Mouse (Mus musculus) left cerebral cortex, adult 9 months (tissue): Measurements from ENCODE around the gene Lonp1.
"Not testable (repeated sequence)": the region's sequence is repeated elsewhere in the genome, so short reads cannot be mapped to it uniquely, and the experiment has no call there.

Experiments used
- DNase-seq, 2 experiments: peaks; one replicate each; pipeline ENCODE4 v3.0.0; 2022; ENCODE audit warnings: low spot score in 2 of 2

Gene Lonp1

DNA sequence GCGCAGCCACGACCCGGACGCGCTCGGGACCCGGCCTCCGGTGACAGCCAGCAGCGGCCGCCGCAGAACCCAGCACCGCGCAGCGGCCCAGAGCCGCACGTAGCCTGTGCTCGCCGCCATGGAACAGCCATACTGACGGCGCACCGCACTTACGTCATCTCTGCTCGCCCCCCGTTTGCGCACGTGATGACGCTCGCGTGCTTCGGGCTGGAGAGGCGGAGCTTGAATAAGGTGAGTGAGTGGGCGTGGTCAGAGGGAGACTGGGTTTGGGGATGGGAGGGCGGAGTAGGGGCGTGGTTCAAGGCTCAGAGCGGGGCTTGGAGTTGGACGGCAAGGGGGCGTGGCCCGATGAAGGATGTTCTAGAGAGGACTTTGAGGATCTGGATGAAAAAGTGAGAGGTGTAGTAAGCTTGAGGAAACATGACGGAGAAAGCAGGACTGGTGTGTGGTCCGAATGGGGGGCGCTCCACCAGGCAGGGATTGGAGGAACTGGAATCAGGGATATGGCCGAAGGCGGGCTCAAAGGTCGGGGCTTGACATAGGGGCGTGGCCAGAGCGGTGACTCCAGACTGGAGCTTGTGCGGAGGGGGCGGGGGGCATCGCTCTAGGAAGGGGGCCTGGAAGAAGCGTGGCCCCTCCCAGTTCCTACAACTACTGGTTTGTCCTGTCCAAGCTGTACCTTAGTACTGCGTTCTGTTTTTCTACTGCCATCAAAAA lies at the start of gene Lonp1:
Lonp1 (minus strand) TSS at position 134 of the 717 bp plus-strand sequence.
- peak; percentile 91 to 97 for DNase-seq

DNA sequence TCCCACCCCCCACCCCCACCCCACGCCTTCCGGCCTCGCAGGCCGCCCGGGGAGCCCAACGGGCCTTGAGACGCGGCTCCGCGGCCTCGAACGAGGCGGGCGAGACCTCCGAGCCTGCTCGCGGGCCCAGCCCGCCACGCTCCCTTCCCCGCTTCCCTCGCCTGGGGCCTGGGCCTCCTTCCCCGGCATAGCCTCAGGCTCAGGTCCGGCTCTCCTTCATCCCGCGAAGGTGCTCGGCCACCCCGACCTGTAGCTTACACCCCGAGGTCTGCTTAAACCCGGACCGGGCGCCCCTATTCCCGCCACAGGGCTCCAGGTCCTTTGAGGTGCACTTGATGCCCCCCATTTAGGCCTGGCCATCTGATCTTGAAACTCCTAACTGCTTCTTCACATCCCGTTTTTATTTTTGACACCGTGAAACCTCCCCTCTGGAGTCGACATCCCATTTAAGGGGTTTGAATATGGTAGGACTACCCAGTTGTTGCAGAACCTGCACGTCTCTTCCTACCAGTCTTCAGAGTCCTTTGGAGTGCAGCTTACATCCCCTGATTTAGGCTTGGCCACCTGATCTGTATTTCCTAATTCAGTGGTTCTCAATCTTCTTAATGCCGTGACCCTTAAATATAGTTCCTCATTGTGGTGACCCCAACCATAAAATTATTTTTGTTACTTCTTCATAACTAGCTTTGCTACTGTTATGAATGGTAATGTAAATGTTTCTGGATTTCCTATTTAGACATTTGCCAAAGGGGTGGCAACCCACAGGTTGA lies 47.1 kb upstream of the Lonp1 start:
- DNase-seq = no peak

DNA sequence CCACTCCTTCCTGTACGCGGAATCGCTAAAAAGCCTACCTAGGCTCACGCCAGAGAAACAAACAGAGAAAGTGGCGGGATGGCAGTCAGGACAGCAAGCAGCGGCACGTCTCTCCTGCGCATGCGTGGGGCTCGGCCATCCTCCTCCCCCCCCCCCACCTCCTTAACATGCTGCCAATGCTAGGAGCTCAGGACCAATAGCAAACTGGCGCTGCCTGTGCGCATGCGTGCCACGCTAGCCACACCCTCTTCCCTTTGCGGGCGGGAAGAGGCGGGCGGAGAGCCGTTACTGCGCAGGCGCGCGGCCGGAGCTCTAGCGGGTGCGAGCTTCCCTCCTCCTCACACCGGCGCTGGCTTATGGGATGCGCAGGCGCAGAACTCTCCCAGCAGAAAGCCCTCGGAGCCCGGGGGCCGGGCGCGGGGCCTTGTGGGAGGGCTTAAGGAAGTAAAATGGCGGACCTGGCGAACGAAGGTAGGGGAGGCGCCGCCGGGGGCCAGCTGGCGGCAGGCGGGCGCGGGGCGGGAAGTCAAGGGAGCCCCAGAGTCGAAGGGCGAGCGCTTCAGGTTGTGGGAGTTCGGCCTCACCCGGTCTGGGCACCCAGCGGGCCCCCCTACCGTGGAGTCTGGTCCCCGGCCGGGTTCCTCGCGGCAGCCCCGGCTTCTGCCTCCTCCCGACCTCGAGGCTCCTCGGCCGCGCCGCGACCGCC lies 46.4 kb upstream of the Lonp1 start, which contains the start of gene Ranbp3:
Ranbp3 (plus strand) TSS at position 354 of the 706 bp plus-strand sequence.
- DNase-seq = peak; percentile 98 to 99

DNA sequence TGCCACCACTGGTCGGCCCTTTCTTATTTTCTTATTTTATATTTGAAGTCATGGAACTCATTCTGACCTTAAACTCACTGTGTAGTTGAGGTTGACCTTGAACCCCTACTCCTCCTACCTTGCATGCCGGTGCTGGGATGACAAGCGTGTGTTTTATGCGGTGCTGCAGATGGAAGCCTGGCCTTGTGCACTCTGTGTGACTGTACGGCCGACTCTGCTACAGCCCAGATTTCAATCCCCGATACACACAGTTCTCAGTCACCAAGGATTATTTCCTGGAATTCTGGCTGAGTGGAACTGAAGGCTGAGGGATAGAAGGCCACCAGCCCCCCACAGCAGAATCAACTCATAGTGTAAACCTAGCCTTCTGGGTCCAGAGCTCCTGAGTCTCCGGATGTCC lies 43.1 kb upstream of the Lonp1 start:
- no peak for DNase-seq

DNA sequence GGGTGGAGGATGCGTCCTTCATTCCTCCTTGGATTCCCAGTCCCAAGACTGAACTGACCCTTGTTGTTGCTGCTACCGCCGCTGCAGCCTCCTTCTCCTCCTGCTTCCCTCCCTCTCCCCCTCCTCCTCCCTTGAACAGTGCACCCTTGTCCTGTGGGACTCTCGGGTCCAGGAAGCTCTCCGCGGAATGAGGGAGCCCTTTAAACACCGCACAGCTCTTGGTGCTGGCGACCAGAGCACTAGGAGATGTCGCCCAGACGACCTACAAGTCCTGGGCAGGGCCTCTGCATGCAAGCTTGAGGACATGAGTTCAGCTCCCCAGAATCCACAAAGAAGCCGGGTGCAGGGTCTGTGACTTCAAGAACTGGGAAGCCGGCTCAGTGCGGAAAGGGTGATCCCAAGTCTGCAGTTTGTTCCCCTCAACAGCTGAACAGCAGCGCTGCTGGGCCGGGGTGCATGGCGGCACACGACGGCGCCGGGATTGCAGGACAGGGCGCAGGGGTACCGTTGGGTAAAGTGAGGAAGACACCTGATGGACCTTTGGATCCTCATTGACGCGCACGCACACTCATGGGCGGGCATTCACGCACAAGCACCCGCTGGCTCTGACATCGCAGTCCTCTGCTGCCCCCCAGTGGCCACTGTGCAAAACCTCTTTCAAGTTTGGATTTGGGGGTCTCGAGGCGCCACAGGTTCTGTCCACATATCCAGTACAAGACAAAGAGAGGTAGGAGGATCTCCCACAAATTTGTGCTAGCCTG lies 41.9 kb upstream of the Lonp1 start:
- peak in 1 of 2 experiments; percentile 72 for DNase-seq

DNA sequence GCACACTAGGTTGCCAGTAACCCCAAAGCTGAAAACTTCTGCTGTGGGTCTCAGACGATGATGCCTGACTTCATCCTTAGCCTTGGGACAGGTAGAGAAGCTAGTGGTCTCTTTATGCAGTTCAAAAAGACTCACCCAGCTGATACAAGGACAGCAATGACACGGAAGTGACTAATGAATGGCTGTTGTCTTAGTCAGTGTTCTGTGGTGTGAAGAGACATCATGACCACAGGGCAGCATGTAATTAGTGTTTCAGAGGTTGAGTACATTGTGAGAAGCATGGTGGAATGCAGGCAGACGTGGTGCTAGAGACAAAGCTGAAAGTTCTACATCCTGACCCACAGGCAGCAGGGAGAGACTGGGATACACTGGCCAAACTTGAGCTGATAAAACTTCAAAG lies 40.9 kb upstream of the Lonp1 start:
- no peak for DNase-seq

DNA sequence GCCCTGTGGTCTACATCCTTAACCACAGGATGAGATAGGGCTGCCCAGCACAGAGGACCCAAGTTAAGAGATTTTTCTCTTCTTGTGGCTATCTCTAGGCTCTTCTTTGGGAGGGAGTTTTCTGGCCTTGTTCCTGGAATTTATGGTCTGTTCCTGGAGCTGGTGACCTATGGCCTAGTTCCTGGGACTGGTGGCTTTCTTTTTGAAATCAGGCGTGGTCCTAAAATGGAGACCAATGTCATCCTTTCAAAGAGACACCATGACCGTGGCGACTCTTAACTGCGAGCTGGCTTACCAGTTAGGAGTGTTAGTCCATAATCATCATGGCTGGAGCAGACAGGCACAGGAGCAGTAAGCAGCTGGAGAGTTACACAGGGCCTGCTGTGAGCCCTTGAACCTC lies 39.7 kb upstream of the Lonp1 start:
- DNase-seq = no peak

DNA sequence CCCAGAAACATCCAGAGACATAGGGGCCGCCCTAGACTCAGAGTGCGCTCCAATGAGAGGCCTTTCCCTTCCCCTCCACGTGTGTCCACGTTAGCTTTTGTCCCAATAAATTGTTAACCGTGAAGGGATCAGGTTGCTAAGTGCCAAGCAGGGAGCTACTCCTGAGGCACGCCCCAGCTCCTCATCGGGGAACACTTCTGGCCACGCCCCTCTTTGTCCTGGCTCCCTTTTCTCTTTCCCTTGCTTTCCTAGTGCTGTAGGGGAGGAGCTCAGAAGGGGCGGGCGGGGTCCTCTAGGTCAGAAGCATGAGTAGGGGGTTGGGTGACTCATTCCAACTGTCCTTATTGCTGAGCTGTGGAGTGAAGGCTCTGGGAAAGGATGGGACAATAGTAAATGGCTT lies 37.6 kb upstream of the Lonp1 start:
- DNase-seq = no peak

DNA sequence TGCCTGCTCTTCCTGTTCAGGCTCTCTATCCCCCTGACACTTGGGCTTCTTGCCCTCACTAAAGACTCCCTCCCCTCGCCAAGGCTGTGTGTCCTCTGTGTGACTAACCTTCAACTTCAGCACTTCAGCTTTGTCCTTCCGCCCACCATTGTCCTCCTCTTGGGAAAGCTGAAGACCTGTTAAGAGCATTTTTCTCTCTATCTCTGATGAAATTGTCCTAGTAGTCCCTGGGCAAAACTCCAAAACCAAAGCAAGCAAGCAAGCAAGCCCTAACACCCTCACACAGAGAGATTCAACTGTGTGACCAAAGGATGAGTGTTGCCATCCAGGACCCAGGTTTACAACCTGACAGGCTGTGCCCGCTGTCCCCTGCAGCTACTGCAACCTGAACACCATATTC lies 37.0 kb upstream of the Lonp1 start:
- no peak for DNase-seq

DNA sequence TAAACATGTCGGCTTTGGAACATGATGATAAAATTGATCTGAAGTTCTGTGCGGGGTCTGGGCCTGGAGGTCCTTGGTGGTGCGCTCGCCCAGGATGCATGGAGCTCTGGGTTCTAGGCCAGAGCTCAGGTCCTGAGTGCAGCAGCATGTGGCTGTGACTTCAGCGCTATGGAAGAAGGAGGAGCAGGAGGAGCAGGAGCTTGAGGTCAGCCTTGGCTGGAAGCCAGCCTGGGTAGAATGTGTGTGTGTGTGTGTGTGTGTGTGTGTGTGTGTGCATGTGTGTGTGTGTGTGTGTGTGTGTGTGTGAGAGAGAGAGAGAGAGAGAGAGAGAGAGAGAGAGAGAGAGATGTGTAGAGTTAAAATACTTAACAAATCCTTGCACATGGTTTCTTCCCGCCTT lies 29.5 kb upstream of the Lonp1 start:
- no peak for DNase-seq

DNA sequence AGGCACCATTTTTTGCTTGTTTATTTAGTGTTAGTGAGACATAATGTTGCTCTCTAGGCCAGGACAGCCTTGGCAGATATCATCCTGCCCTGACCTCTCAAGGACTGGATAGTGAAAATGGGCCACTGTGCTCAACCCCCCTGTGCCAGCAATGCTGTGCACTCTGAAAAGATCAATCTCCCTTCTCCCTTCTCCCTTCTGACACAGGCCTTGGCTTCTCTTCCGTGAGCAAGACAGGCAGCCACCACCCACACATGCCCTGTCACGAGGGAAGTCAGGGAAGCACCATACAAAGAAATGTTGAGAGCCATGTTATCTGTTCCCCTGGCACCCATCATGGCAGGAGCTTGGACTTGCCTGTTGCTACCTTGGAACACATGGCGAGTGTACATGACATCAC lies 28.6 kb upstream of the Lonp1 start:
- DNase-seq = no peak

DNA sequence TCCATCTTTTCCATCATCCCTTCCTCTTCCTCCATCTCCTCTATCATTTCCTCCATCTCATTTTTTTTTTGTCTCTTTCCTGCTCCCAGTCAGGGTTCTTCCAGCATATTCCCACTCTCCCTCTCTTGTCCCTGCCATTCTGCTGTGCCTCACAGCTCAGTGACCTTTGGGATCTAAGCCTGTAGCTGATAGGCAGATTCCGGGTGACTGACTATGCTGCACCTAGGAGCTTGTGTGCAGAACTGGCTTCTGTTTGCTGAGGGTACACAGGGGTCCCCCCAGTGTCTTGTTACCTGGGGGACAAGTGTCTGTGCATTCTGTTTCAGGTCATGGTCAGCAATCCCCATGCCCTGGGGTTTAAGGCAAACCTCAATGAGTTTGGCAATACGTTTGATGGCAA lies 28.1 kb upstream of the Lonp1 start:
- no peak for DNase-seq

DNA sequence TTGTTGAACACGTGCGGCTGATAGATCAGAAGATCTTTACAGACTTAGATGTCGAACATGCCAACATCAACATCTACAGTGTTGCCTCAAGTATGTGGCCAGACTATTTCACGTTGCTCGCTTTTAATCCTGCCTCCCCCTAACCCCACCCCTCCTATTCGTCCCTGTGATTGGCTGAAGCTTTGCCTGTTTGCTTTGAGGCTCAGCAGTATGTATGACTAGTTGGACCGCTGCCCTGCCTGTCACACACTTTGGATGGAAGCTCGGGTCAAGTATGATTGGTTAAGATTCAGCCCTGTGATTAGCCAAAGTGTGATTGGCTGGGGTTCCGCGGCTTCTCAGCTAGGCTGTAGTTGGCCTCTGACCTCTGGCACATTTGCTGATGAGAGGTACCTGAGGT lies 25.1 kb upstream of the Lonp1 start:
- DNase-seq = no peak

DNA sequence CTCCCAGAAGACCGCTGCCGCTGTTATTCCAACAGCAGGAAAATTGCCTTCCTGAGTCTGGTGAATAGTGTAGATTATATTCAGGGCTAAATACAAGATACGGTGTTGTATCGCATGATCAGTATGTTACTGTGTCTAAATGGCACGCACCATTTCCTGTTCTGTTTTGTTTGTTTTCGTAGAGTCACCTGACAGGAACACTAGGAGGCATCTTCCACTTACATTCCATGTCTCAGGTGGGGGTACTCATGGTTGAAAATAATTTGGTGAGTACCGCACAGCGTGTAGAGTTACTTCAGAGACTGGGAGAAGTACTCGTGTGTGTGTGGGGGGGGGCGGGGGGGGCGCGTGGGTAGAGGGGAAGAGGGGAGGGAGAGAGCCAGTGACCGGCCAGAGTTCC lies 20.9 kb upstream of the Lonp1 start:
- DNase-seq = no peak

DNA sequence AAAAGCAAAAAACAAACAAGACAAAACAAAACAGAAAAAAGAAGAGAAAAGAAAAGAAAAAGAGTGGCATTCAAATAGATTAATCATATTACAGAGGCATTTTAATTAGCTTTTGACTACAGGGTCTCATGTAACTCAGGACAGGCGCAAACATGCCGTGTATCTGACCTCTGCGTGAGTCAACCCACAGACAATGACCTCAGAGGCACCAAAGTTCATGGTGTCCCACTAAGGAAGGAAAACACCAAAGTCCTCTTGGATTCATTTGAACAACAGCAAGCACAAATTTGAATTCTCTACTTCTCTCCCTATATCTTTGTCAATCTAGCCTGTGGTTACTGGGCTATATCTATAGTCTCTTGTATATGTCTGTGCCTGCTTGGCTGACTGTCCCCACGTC lies 16.6 kb upstream of the Lonp1 start:
- no peak for DNase-seq

DNA sequence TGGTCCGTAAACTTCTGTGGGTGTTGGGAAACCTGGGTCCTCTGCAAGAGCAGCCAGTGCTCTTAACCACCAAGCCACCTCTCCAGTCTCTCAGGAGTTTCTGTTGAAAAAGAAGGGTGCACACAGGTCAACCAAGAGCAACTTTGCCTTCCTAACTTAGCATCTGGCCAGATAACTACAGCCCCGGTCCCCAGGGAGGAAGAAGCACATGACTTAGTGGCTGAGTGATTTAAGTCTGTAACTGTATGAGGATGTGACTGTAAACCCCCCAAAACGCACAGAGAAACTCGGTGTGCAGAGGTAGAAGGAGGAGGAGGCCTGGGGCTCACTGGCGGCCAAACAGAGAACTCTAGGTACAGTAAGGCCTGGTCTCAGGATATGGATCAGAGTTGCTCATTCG lies 7.3 kb upstream of the Lonp1 start:
- no peak for DNase-seq

DNA sequence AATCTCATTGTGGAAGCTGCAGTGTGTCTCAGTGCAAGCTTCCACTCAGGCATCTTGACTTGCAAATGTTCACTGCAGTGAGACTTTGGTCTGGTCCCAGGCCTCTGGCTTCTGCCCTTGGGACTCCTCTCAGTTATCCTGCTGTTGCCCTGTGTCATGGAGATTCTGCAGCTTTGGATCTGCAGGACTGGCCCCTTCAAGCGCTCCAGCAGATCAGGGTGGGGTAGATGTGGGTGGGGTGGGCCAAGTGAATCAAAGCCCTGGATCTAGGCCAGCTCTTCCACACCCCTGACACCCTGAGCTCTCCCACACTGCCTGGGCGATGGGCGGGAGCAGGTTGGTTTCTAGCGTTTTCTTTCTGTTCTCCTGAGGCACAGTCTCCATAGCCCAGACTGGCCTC lies 5.1 kb upstream of the Lonp1 start:
- no peak for DNase-seq

DNA sequence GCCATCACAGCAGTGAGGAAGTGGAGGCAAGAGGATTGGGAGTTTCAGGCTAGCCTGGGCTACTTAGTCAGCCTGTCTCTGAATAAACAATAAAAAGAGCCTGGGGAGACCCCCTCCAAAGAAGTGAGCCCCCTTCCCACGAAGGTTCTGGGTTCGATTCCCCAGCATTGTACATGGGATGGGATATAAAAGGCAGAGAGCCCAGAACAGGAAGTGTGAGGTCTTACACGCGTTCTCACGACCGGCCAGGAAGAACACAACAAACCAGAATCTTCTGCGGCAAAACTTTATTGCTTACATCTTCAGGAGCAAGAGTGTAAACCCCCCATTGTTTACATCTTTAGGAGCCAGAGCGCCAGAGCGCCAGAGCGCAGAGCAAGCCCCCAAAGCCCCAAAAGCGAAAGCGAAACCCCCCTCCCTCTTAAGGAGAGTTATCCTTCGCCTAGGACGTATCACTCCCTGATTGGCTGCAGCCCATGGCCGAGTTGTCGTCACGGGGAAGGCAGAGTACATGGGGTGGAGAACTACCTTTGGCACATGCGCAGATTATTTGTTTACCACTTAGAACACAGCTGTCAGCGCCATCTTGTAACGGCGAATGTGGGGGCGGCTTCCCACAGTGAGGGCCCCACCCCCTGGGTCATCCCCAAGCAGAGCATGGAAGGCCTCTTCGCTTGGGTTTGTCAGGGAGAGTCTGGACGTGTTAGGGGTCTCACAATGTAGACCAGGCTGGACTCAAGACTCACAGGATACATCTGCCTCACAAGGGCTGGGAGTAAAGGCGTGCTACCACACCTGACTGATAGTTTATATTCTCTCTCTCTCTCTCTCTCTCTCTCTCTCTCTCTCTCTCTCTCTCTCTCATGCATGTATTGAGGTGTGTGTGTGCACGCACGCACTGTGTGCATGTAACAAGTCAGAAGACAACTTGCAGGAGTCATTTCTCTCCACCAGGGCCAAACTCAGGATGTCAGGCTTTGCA lies 3.4 kb upstream of the Lonp1 start:
- DNase-seq = not testable (repeated sequence)

DNA sequence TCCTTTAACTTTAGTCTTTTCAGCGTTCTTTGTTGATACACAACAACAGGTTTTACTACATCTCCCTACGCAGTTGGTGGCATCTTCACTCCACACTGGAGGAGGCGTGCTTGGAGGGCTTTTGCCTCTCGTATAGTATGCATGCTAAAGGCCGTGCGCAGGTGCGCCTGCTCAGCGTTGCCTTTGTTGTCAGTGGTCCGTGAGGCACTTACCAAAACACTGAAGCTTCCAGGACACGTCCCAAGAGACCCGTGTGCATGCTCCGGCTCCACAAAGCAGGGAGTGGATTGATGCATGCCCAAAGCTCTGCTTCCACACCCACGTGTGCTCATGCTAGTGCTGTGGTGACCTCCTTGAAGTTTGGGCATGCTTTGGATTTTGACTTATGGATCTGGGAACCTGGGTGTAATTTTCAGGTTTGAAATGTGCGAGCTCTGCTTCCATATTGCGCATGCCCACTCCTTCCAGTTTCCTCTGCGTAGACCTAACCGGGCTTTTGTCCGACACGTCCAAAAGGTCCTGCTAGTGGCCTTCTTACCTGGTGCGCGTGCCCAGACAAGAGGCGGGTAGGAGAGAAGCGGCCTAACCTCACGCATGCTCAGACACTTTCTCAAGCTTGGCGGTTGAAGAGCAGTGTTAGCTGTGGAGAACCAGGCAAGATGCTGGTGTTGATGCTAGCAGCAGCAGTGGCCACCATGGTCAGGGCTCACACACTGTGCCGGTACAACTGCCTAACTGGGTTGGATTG lies 1.0 kb upstream of the Lonp1 start, which contains the start of gene Catsperd:
Catsperd (plus strand) TSS at position 614 of the 748 bp plus-strand sequence.
- DNase-seq = no peak

DNA sequence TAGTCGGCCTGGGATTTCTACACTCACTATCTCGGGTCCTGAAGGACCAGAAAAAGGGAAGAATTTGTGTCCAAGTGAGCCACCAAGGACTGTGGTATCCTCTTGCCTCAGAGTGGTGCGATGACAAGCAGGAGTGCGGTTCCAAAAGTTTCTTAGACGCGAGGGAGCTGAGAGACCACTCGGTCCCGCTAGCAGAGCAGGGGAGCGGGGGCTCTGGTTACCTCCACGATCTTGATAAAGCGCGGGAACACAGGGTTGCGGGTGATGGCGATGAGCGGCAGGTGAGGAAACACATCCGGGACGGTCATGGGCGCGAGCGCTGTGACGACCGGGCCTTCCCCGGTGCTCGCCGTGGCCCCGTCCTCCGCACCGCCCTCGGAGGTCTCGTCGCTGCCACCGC lies 427 bp downstream of the Lonp1 start:
- DNase-seq = no peak
